Mouse (Mus musculus) kidney, embryonic 14.5 days (tissue): ENCODE measurements at regions not wholly inside any gene's neighbourhood (a gene's known extent, or its start where the extent isn't known, plus 50 kb on each side); places are given as distances from the start of the nearest gene placed in this dataset.
A peak's percentile ranks its signal among the peaks of the same experiment; 100 is the strongest.

Experiments
- ATAC-seq: fragments of 200-750 bp; cut with Nextera tagmentation; 2 replicates; pipeline ENCODE4 v1.8.0; 2017; ENCODE audit warnings: moderate number of reproducible peaks, mild to moderate bottlenecking, moderate TSS enrichment, moderate library complexity; ENCODE audit not compliant: low FRiP score, low TSS enrichment
- H3K27ac ChIP-seq: fragments of 300-500 bp; sonication (generic); 2 replicates; pipeline ENCODE4 v1.5.1; 2014; ENCODE audit warnings: low read depth, mild to moderate bottlenecking, low read length, moderate library complexity, mixed read lengths
- H3K27me3 ChIP-seq: fragments of 300-500 bp; sonication (generic); 2 replicates; pipeline ENCODE4 v1.6.1; 2014; ENCODE audit warnings: mild to moderate bottlenecking, low read length; ENCODE audit not compliant: control insufficient read depth, insufficient read depth
- H3K36me3 ChIP-seq: fragments of 300-500 bp; sonication (generic); 2 replicates; pipeline ENCODE4 v1.6.1; 2014; ENCODE audit warnings: low read length, mixed read lengths; ENCODE audit not compliant: control insufficient read depth, insufficient read depth
- H3K4me1 ChIP-seq: fragments of 300-500 bp; sonication (generic); 2 replicates; pipeline ENCODE4 v1.6.1; 2014; ENCODE audit warnings: low read length, mixed read lengths; ENCODE audit not compliant: control insufficient read depth, insufficient read depth
- H3K4me2 ChIP-seq: fragments of 300-500 bp; sonication (generic); replicated peaks from 2 replicates; pipeline ENCODE4 v1.6.1; 2014; ENCODE audit warnings: low read depth, mild to moderate bottlenecking, low read length
- H3K4me3 ChIP-seq: fragments of 300-500 bp; sonication (generic); 2 replicates; pipeline ENCODE4 v1.5.1; 2014; ENCODE audit warnings: mild to moderate bottlenecking, low read length
- H3K9ac ChIP-seq: fragments of 300-500 bp; sonication (generic); 2 replicates; pipeline ENCODE4 v1.6.1; 2014; ENCODE audit warnings: low read depth, mild to moderate bottlenecking, low read length, moderate library complexity
- H3K9me3 ChIP-seq: fragments of 300-500 bp; sonication (generic); 2 replicates; pipeline ENCODE4 v1.6.1; 2016; ENCODE audit warnings: low read length; ENCODE audit not compliant: control insufficient read depth
- WGBS: fragments of 180-500 bp; shearing (Covaris S2); extraction: QIAGEN DNeasy Blood & Tissue Kit; methylation state at CpG from one replicate; pipeline ENCODE4 v1.1.7; 2014; 5-methylcytosine and 5-hydroxymethylcytosine counted together

GRCm38 (mm10) chrX:158236206-158236605 lies 193.1 kb upstream of the Cnksr2 start:
- H3K4me2 ChIP-seq = no peak overlapping the region
- H3K27ac ChIP-seq = no peak overlapping the region
- no peak overlapping the region for H3K9ac ChIP-seq
- 48% methylated on average over 5 of the region's 5 CpGs for WGBS
- no peaks in the 10 kb centered on the region for H3K36me3 ChIP-seq
- no peaks in the 10 kb centered on the region for H3K9me3 ChIP-seq
- no peak for ATAC-seq
- H3K4me1 ChIP-seq = no peaks in the 10 kb centered on the region
- H3K27me3 ChIP-seq = no peaks in the 10 kb centered on the region
- H3K4me3 ChIP-seq = no peak overlapping the region

GRCm38 (mm10) chrX:158209167-158209566 lies 166.1 kb upstream of the Cnksr2 start:
- no peak overlapping the region for H3K9ac ChIP-seq
- H3K27me3 ChIP-seq = no peaks in the 10 kb centered on the region
- ATAC-seq = no peak
- H3K36me3 ChIP-seq = no peaks in the 10 kb centered on the region
- H3K4me2 ChIP-seq = no peak overlapping the region
- H3K27ac ChIP-seq = no peak overlapping the region
- WGBS = 67% methylated on average over 2 of the region's 2 CpGs
- no peak overlapping the region for H3K4me3 ChIP-seq
- H3K4me1 ChIP-seq = no peaks in the 10 kb centered on the region
- no peaks in the 10 kb centered on the region for H3K9me3 ChIP-seq

GRCm38 (mm10) chrX:158195536-158195935 lies 152.4 kb upstream of the Cnksr2 start:
- no peaks in the 10 kb centered on the region for H3K9me3 ChIP-seq
- ATAC-seq = no peak
- 73% methylated on average over 1 of the region's 1 CpGs for WGBS

GRCm38 (mm10) chrX:158181486-158181885 lies 138.4 kb upstream of the Cnksr2 start:
- H3K4me3 ChIP-seq = no peak overlapping the region
- H3K4me2 ChIP-seq = no peak overlapping the region
- H3K36me3 ChIP-seq = no peaks in the 10 kb centered on the region
- H3K27me3 ChIP-seq = no peaks in the 10 kb centered on the region
- WGBS = 45% methylated on average over 4 of the region's 4 CpGs
- no peak overlapping the region for H3K27ac ChIP-seq
- H3K9ac ChIP-seq = no peak overlapping the region
- H3K4me1 ChIP-seq = no peaks in the 10 kb centered on the region
- ATAC-seq = 0 out of 2 replicates have a peak, but pooled peaks have one; percentile 60
- H3K9me3 ChIP-seq = no peaks in the 10 kb centered on the region

More at GRCm38 (mm10) chrX:158195536-158195935, 152.4 kb upstream of the Cnksr2 start:
- Histone ChIP-seq H3K36me3 (no peaks in the 10 kb centered on the region), H3K4me1 (no peaks in the 10 kb centered on the region), H3K4me2 (no peak overlapping the region), H3K27me3 (no peaks in the 10 kb centered on the region), H3K9ac (no peak overlapping the region), H3K4me3 (no peak overlapping the region), H3K27ac (no peak overlapping the region)

GRCm38 (mm10) chrX:158180356-158180755 lies 137.3 kb upstream of the Cnksr2 start:
- 63% methylated on average over 1 of the region's 1 CpGs for WGBS
- Histone ChIP-seq H3K4me3 (no peak overlapping the region), H3K9me3 (no peaks in the 10 kb centered on the region), H3K36me3 (no peaks in the 10 kb centered on the region), H3K27ac (no peak overlapping the region), H3K27me3 (no peaks in the 10 kb centered on the region), H3K9ac (no peak overlapping the region), H3K4me1 (no peaks in the 10 kb centered on the region), H3K4me2 (no peak overlapping the region)
- ATAC-seq = no peak

- no peak overlapping the region for H3K27ac ChIP-seq
- 42% methylated on average over 3 of the region's 3 CpGs for WGBS
- no peaks in the 10 kb centered on the region for H3K4me1 ChIP-seq
- H3K4me2 ChIP-seq = no peak overlapping the region
- ATAC-seq = peak; percentile 66; the same call in 1 of the 2 replicates
- H3K27me3 ChIP-seq = no peaks in the 10 kb centered on the region
- no peak overlapping the region for H3K4me3 ChIP-seq
- no peak overlapping the region for H3K9ac ChIP-seq
- H3K9me3 ChIP-seq = no peaks in the 10 kb centered on the region
- H3K36me3 ChIP-seq = no peaks in the 10 kb centered on the region
Observed at GRCm38 (mm10) chrX:158135870-158136557, 92.9 kb upstream of the Cnksr2 start.

GRCm38 (mm10) chrX:158133526-158133925 lies 90.4 kb upstream of the Cnksr2 start:
- no peak overlapping the region for H3K9ac ChIP-seq
- no peaks in the 10 kb centered on the region for H3K36me3 ChIP-seq
- no peak overlapping the region for H3K27ac ChIP-seq
- no peaks in the 10 kb centered on the region for H3K4me1 ChIP-seq
- ATAC-seq = no peak
- 83% methylated on average over 2 of the region's 2 CpGs for WGBS
- H3K27me3 ChIP-seq = no peaks in the 10 kb centered on the region
- H3K9me3 ChIP-seq = no peaks in the 10 kb centered on the region
- no peak overlapping the region for H3K4me3 ChIP-seq
- no peak overlapping the region for H3K4me2 ChIP-seq
